Mouse (Mus musculus) heart, postnatal 14 days (tissue): ENCODE results near the gene Gm20388. TPM values are rescaled to one million over a fixed set of nuclear protein-coding genes. Genes with fewer than 3 reads are reported as not detected.
"Not testable (repeated sequence)": the region's sequence is repeated elsewhere in the genome, so short reads cannot be mapped to it uniquely, and the experiment has no call there.

Experiments used
- DNase-seq, 2 experiments: peaks; one replicate each; pipeline ENCODE4 v3.0.0; 2021 to 2022
- intact Hi-C: fragments of 180-260 bp; cut with DNase I; formaldehyde crosslinking; loops from one replicate; pipeline ENCODE4 v1.15.1; 2025
- total RNA-seq, 2 experiments: library from RNA; stranded (reverse); gene quantifications; 2 replicates each; pipeline ENCODE4 v1.2.3; 2021

The Gm20388 gene
- total RNA-seq, 2 experiments from 2014 or later = 0.24 TPM; not detected in 1

GRCm38 (mm10) chr8:123948942-123949685 is 4038.5 kb downstream of the Gm20388 start, which contains the start of gene Nup133:
Gene Nup133, minus strand, starts transcription at chr8:123949265.
- intact Hi-C loops = no loop called here
- DNase-seq = peak; percentile 99 to 100

- no peak for DNase-seq
- intact Hi-C loops = no loop called here
These were observed 4039.0 kb downstream of the Gm20388 start for GRCm38 (mm10) chr8:123949686-123949986.

- peak; percentile 59 to 61 for DNase-seq
- intact Hi-C loops = loop anchor here (2.0 kb wide), 1 partner anchor 33 kb away; the partner anchor contains the start of gene Abcb10
These were observed 4039.6 kb downstream of the Gm20388 start for GRCm38 (mm10) chr8:123950077-123950802.

- intact Hi-C loops = no loop called here
These were observed 4043.0 kb downstream of the Gm20388 start for GRCm38 (mm10) chr8:123953686-123954085.

GRCm38 (mm10) chr8:123954246-123954645 is 4043.6 kb downstream of the Gm20388 start:
- DNase-seq = no peak
- intact Hi-C loops = no loop called here

More at GRCm38 (mm10) chr8:123953686-123954085, 4043.0 kb downstream of the Gm20388 start:
- no peak for DNase-seq

- intact Hi-C loops = no loop called here
- DNase-seq = peak; percentile 19 to 20
These were observed 4047.5 kb downstream of the Gm20388 start for GRCm38 (mm10) chr8:123958130-123958529.

- intact Hi-C loops = no loop called here
- no peak for DNase-seq
These were observed 4048.8 kb downstream of the Gm20388 start for GRCm38 (mm10) chr8:123959473-123959872.

GRCm38 (mm10) chr8:123960056-123960455 is 4049.4 kb downstream of the Gm20388 start:
- intact Hi-C loops = no loop called here
- DNase-seq = no peak

- DNase-seq, intact Hi-C loops: not testable (repeated sequence)
These were observed 4049.9 kb downstream of the Gm20388 start for GRCm38 (mm10) chr8:123960556-123960955.

GRCm38 (mm10) chr8:123961371-123961770 is 4050.7 kb downstream of the Gm20388 start:
- no peak for DNase-seq
- intact Hi-C loops = no loop called here

- intact Hi-C loops = no loop called here
- no peak for DNase-seq
These were observed 4056.3 kb downstream of the Gm20388 start for GRCm38 (mm10) chr8:123966896-123967295.

- intact Hi-C loops = no loop called here
- DNase-seq = no peak
These were observed 4062.9 kb downstream of the Gm20388 start for GRCm38 (mm10) chr8:123973495-123973894.

GRCm38 (mm10) chr8:123977499-123977898 is 4066.9 kb downstream of the Gm20388 start:
- intact Hi-C loops = no loop called here
- DNase-seq = no peak

- peak; percentile 56 to 72 for DNase-seq
- intact Hi-C loops = no loop called here
These were observed 4067.7 kb downstream of the Gm20388 start for GRCm38 (mm10) chr8:123978166-123978838.

- intact Hi-C loops = no loop called here
- DNase-seq = no peak
These were observed 4068.3 kb downstream of the Gm20388 start for GRCm38 (mm10) chr8:123978926-123979325.

- no peak for DNase-seq
These were observed 4069.6 kb downstream of the Gm20388 start for GRCm38 (mm10) chr8:123980239-123980638.

GRCm38 (mm10) chr8:123981674-123982073 is 4071.0 kb downstream of the Gm20388 start:
- no peak for DNase-seq
- intact Hi-C loops = loop anchor here (2.0 kb wide), 1 partner anchor 31 kb away; no protein-coding TSS in a partner anchor

More at GRCm38 (mm10) chr8:123980239-123980638, 4069.6 kb downstream of the Gm20388 start:
- intact Hi-C loops = no loop called here

GRCm38 (mm10) chr8:123982291-123982793 is 4071.7 kb downstream of the Gm20388 start:
- intact Hi-C loops = loop anchor here (2.0 kb wide), 1 partner anchor 32 kb away; no protein-coding TSS in a partner anchor
- peak in 1 of 2 experiments; percentile 26 for DNase-seq

- DNase-seq = peak; percentile 92 to 93
- intact Hi-C loops = loop anchor here (2.0 kb wide), 1 partner anchor 32 kb away; no protein-coding TSS in a partner anchor
These were observed 4072.3 kb downstream of the Gm20388 start, which contains the start of gene Abcb10 for GRCm38 (mm10) chr8:123982826-123983400. Gene Abcb10, minus strand, starts transcription at chr8:123983122.

GRCm38 (mm10) chr8:123988605-123989038 is 4078.0 kb downstream of the Gm20388 start:
- intact Hi-C loops = no loop called here
- DNase-seq = no peak
